8 mouse cellular contexts compared by ENCODE assay signal in the genomic region with DNA sequence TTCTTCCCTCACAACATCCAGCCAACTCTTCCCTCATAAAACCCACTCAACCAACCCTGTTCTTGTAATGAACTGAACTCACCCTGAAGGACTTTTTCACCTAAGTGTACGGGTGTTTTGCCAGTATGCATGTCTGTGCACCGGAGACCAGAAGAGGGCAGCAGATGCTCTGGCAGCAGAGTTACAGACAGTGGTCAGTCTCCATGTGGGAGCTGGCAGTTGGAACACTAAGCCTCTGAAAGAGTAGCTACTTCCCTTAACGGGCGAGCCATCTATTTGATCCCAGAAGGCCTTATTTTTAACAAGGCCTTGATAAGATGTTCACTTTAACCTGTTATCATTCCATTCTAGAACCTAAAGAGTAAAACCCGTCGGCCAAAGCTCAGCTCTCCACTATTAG. TPM values are rescaled to one million over a fixed set of nuclear protein-coding genes. Genes with fewer than 3 reads are reported as not detected.
A peak's percentile ranks its signal among the peaks of the same experiment; 100 is the strongest.
DNase-seq lines count a peak whose midpoint lies in the region; ATAC-seq and TF ChIP-seq lines count a peak whose summit lies in the region.

No protein-coding gene starts in this region.

- TF ChIP-seq RAD21 in MEL (IDR thresholded peaks at IDR 0.05; ENCODE audit: low read depth, low read length) = no peak

- H3K36me3 ChIP-seq in MEL (ENCODE audit: control insufficient read depth in 1 of 2, insufficient read depth in 2 of 2, low read length in 2 of 2) = peaks cover 27 to 31% of the 10 kb centered on the region in 2 experiments
- H3K36me3 ChIP-seq in limb, embryonic 14.5 days (ENCODE audit: control insufficient read depth, insufficient read depth, low read length) = peaks cover 60% of the 10 kb centered on the region
- peaks cover 61% of the 10 kb centered on the region for H3K36me3 ChIP-seq in midbrain, embryonic 14.5 days (ENCODE audit: control insufficient read depth, insufficient read depth, low read length)

- no peaks in the 10 kb centered on the region for H3K27me3 ChIP-seq in MEL (ENCODE audit: control insufficient read depth in 1 of 2, insufficient read depth in 2 of 2, low read length in 2 of 2)
- no peaks in the 10 kb centered on the region for H3K27me3 ChIP-seq in limb, embryonic 14.5 days (ENCODE audit: control insufficient read depth, insufficient read depth, low read length)
- H3K27me3 ChIP-seq in midbrain, embryonic 14.5 days (ENCODE audit: control insufficient read depth, insufficient read depth, low read length) = no peaks in the 10 kb centered on the region

- H3K4me1 ChIP-seq in MEL (ENCODE audit: control insufficient read depth in 1 of 2, insufficient read depth in 2 of 2, low read length in 2 of 2) = no peaks in the 10 kb centered on the region
- peaks cover 6% of the 10 kb centered on the region; the same call in 1 of the 2 replicates for H3K4me1 ChIP-seq in limb, embryonic 14.5 days (ENCODE audit: control insufficient read depth, insufficient read depth, low read length)
- H3K4me1 ChIP-seq in midbrain, embryonic 14.5 days (ENCODE audit: control insufficient read depth, insufficient read depth, low read length) = 0 out of 2 replicates have a peak, but pooled peaks cover 5% of the 10 kb centered on the region

- H3K27ac ChIP-seq in layer of hippocampus, adult 2 months = no peak overlapping the region
- H3K27ac ChIP-seq in MEL (ENCODE audit: control insufficient read depth, low read depth, low read length) = peak overlapping the region; percentile 29; the same call in 1 of the 2 replicates
- H3K27ac ChIP-seq in limb, embryonic 14.5 days (replicated peaks; ENCODE audit: low read depth, low read length) = no peak overlapping the region
- H3K27ac ChIP-seq in midbrain, embryonic 14.5 days (replicated peaks; ENCODE audit: low read depth, low read length) = no peak overlapping the region

- DNase-seq in layer of hippocampus, adult 2 months (ENCODE audit: low spot score in 2 of 2) = no peak
- DNase-seq in layer of hippocampus, postnatal 36 days = no peak
- peak; percentile 85 for DNase-seq in MEL (ENCODE audit: low read depth, low spot score)
- DNase-seq in embryo, embryonic 10 days (ENCODE audit: low spot score) = peak; percentile 79
- DNase-seq in heart, postnatal 4 days = peak; percentile 65
- no peak for DNase-seq in limb, embryonic 14.5 days (ENCODE audit: low spot score)
- peak; percentile 62 for DNase-seq in midbrain, embryonic 14.5 days
- DNase-seq in T-cell, adult 2 months (ENCODE audit: low spot score) = no peak

- 67% methylated on average over 6 of the region's 6 CpGs for WGBS in limb, embryonic 14.5 days
- 65% methylated on average over 6 of the region's 6 CpGs for WGBS in midbrain, embryonic 14.5 days

- no peaks in the 10 kb centered on the region for H3K9me3 ChIP-seq in MEL (replicated peaks; ENCODE audit: insufficient read depth, low read length)
- H3K9me3 ChIP-seq in limb, embryonic 14.5 days (ENCODE audit: control insufficient read depth, low read length) = no peaks in the 10 kb centered on the region
- no peaks in the 10 kb centered on the region for H3K9me3 ChIP-seq in midbrain, embryonic 14.5 days (ENCODE audit: control insufficient read depth, low read length)

- H3K4me2 ChIP-seq in limb, embryonic 14.5 days (replicated peaks; ENCODE audit: low read depth, low read length, severe bottlenecking) = no peak overlapping the region
- no peak overlapping the region for H3K4me2 ChIP-seq in midbrain, embryonic 14.5 days (ENCODE audit: low read length)

- peak; percentile 44 for ATAC-seq in limb, embryonic 14.5 days (ENCODE audit: low FRiP score, low read depth)
- peak; percentile 71; the same call in 1 of the 2 replicates for ATAC-seq in midbrain, embryonic 14.5 days (ENCODE audit: low FRiP score, low TSS enrichment)

- H3K79me2 ChIP-seq in MEL (ENCODE audit: control insufficient read depth, insufficient read depth, low read length, poor library complexity) = peaks cover 23% of the 10 kb centered on the region

- H3K4me3 ChIP-seq in layer of hippocampus, adult 2 months = no peak overlapping the region
- H3K4me3 ChIP-seq in MEL (ENCODE audit: control insufficient read depth in 1 of 2, insufficient read depth in 1 of 2, low read depth in 2 of 2, low read length in 2 of 2) = no peak overlapping the region
- H3K4me3 ChIP-seq in limb, embryonic 14.5 days (replicated peaks; ENCODE audit: low read length) = no peak overlapping the region
- no peak overlapping the region for H3K4me3 ChIP-seq in midbrain, embryonic 14.5 days (replicated peaks; ENCODE audit: low read depth, low read length)

- TF ChIP-seq CTCF in layer of hippocampus, adult 2 months (conservative IDR thresholded peaks at IDR 0.05) = peak; percentile 76
- TF ChIP-seq CTCF in MEL (IDR thresholded peaks at IDR 0.05 in 2 of 3, conservative IDR thresholded peaks at IDR 0.05 in 1 of 3; ENCODE audit: control insufficient read depth in 1 of 3, insufficient read depth in 1 of 3, low read depth in 2 of 3, low read length in 3 of 3, poor library complexity in 1 of 3, severe bottlenecking in 1 of 3) = peak in 2 of 3 experiments; percentile 67 to 78; a peak in 4 of 6 replicates

- no peak for TF ChIP-seq EP300 in MEL (IDR thresholded peaks at IDR 0.05; ENCODE audit: low read depth in 1 of 2, low read length in 2 of 2)

- H3K9ac ChIP-seq in MEL (ENCODE audit: control insufficient read depth, low read depth, low read length, poor library complexity, severe bottlenecking) = no peak overlapping the region
- no peak overlapping the region for H3K9ac ChIP-seq in limb, embryonic 14.5 days (ENCODE audit: low read depth, low read length, severe bottlenecking)
- H3K9ac ChIP-seq in midbrain, embryonic 14.5 days (replicated peaks; ENCODE audit: low read length) = no peak overlapping the region

- TF ChIP-seq POLR2A in MEL (IDR thresholded peaks at IDR 0.05; ENCODE audit: control insufficient read depth in 1 of 2, insufficient read depth in 1 of 2, low read depth in 1 of 2, low read length in 2 of 2, poor library complexity in 1 of 2) = peak in 1 of 2 experiments; percentile 44; a peak in 1 of 4 replicates
- TF ChIP-seq POLR2A in limb, embryonic 14.5 days (IDR thresholded peaks at IDR 0.05; ENCODE audit: borderline replicate concordance, extremely low read depth, insufficient read depth, insufficient read length) = no peak

TF ChIP-seq in MEL, 35 proteins besides CTCF, POLR2A, EP300 and RAD21:
- TF ChIP-seq MYC (IDR thresholded peaks at IDR 0.05; ENCODE audit: low read depth, low read length) = no peak
- no peak for TF ChIP-seq NELFE (IDR thresholded peaks at IDR 0.05; ENCODE audit: low read depth, low read length)
- no peak for TF ChIP-seq USF1 (IDR thresholded peaks at IDR 0.05; ENCODE audit: low read depth, low read length)

RNA-seq across cellular contexts. Expression of a gene that starts 1.4 kb away (rescaled TPM):
- total RNA-seq in layer of hippocampus, adult 2 months (2021) = under 1 TPM; 0.49 to 0.51 TPM
- total RNA-seq in layer of hippocampus, postnatal 36 days (2021) = under 1 TPM; 0.17 to 0.30 TPM
- 0.42 and 0.50 TPM in 2 replicates for total RNA-seq in MEL (2012; rRNA removed)
- polyA plus RNA-seq in MEL (2012; ENCODE audit: insufficient read depth in 1 of 2, insufficient read length in 2 of 2, low read depth in 1 of 2, low replicate concordance in 2 of 2, missing spikeins in 1 of 2) = under 1 TPM in 1 of 2 experiments, not detected in 1; 0.15 TPM
- total RNA-seq in heart, postnatal 4 days (2021) = under 1 TPM; 0.29 to 0.31 TPM
- polyA plus RNA-seq in limb, embryonic 14.5 days (2012; rRNA removed) = 0.10 and 0.11 TPM in 2 replicates
- 0.17 TPM in 1 of 2 replicates, not detected in the other for polyA plus RNA-seq in limb, embryonic 14.5 days (2014; fragmentation: Nextera tagmentation; extraction: Ambion mirVana)
- polyA plus RNA-seq in midbrain, embryonic 14.5 days (2014; fragmentation: Nextera tagmentation; extraction: Ambion mirVana) = 0.16 and 0.23 TPM in 2 replicates

RNA-seq across cellular contexts. Expression of a gene that starts 8.2 kb away (rescaled TPM):
- total RNA-seq in layer of hippocampus, adult 2 months (2021) = 10 to 100 TPM; 68.7 to 72.6 TPM
- total RNA-seq in layer of hippocampus, postnatal 36 days (2021) = 10 to 100 TPM; 72.2 to 78.9 TPM
- 164 and 175 TPM in 2 replicates for total RNA-seq in MEL (2012; rRNA removed)
- 100 to 1,000 TPM in 1 of 2 experiments, not detected in 1; 146 TPM for polyA plus RNA-seq in MEL (2012; ENCODE audit: insufficient read depth in 1 of 2, insufficient read length in 2 of 2, low read depth in 1 of 2, low replicate concordance in 2 of 2, missing spikeins in 1 of 2)
- total RNA-seq in heart, postnatal 4 days (2021) = 100 to 1,000 TPM; 108 to 110 TPM
- polyA plus RNA-seq in limb, embryonic 14.5 days (2012; rRNA removed) = 114 and 115 TPM in 2 replicates
- 48.2 and 50.7 TPM in 2 replicates for polyA plus RNA-seq in limb, embryonic 14.5 days (2014; fragmentation: Nextera tagmentation; extraction: Ambion mirVana)
- 52.3 and 54.1 TPM in 2 replicates for polyA plus RNA-seq in midbrain, embryonic 14.5 days (2014; fragmentation: Nextera tagmentation; extraction: Ambion mirVana)

RNA-seq across cellular contexts. Expression of a gene that starts 39.8 kb away (rescaled TPM):
- total RNA-seq in layer of hippocampus, adult 2 months (2021) = 10 to 100 TPM; 41.5 to 53.9 TPM
- total RNA-seq in layer of hippocampus, postnatal 36 days (2021) = 10 to 100 TPM; 53.5 to 54.0 TPM
- total RNA-seq in MEL (2012; rRNA removed) = 33.0 and 36.7 TPM in 2 replicates
- 10 to 100 TPM in 1 of 2 experiments, not detected in 1; 44.3 TPM for polyA plus RNA-seq in MEL (2012; ENCODE audit: insufficient read depth in 1 of 2, insufficient read length in 2 of 2, low read depth in 1 of 2, low replicate concordance in 2 of 2, missing spikeins in 1 of 2)
- total RNA-seq in heart, postnatal 4 days (2021) = 100 to 1,000 TPM; 579 to 585 TPM
- 67.2 and 78.2 TPM in 2 replicates for polyA plus RNA-seq in limb, embryonic 14.5 days (2012; rRNA removed)
- polyA plus RNA-seq in limb, embryonic 14.5 days (2014; fragmentation: Nextera tagmentation; extraction: Ambion mirVana) = 65.3 and 67.8 TPM in 2 replicates
- 46.8 and 52.7 TPM in 2 replicates for polyA plus RNA-seq in midbrain, embryonic 14.5 days (2014; fragmentation: Nextera tagmentation; extraction: Ambion mirVana)

Comparison
In these comparisons a context has a peak if more than half of its experiments do, and no peak if none do; other contexts are left out.
1. DNase-seq: peak in MEL (single experiment), embryo, embryonic 10 days (single experiment), heart, postnatal 4 days (single experiment) and midbrain, embryonic 14.5 days (single experiment); none in layer of hippocampus, adult 2 months (0 of 2), layer of hippocampus, postnatal 36 days (0 of 2), limb, embryonic 14.5 days (single experiment) and T-cell, adult 2 months (single experiment).
2. RNA of a gene that starts 39.8 kb away (total RNA-seq): 579 to 585 TPM in heart, postnatal 4 days; 53.5 to 54.0 TPM in layer of hippocampus, postnatal 36 days, 41.5 to 53.9 TPM in layer of hippocampus, adult 2 months and 33.0 to 36.7 TPM in MEL; every median in the first group is over 10 times any median in the second.